In genomic region chr7:40332455-40332854, GRCm38 (mm10) we compare ENCODE assay signal across 11 mouse cellular contexts.
A peak's percentile ranks its signal among the peaks of the same experiment; 100 is the strongest.
DNase-seq lines count a peak whose midpoint lies in the region; ATAC-seq lines count a peak whose summit lies in the region.
"Had no signal": no experiment of that assay in that cellular context is flagged by ENCODE, and none has a peak within 500 bp of the region (broad histone marks: within the 10 kb centered on the region; RNA-seq: fewer than 3 reads in every experiment).

No protein-coding gene starts in this region.

- H3K9ac ChIP-seq in heart, embryonic 11.5 days (ENCODE audit: low read depth, low read length): no peak overlapping the region
- H3K9ac ChIP-seq in liver, embryonic 12.5 days: no peak overlapping the region
- H3K9ac ChIP-seq: embryonic facial prominence, embryonic 12.5 days; liver, embryonic 15.5 days had no signal

- H3K27me3 ChIP-seq in heart, embryonic 11.5 days (ENCODE audit: control insufficient read depth, insufficient read depth, low read length): no peaks in the 10 kb centered on the region
- no peaks in the 10 kb centered on the region for H3K27me3 ChIP-seq in embryonic facial prominence, embryonic 10.5 days (replicated peaks; ENCODE audit: low read depth, poor library complexity, severe bottlenecking)
- H3K27me3 ChIP-seq in liver, embryonic 12.5 days (replicated peaks): no peaks in the 10 kb centered on the region
- H3K27me3 ChIP-seq: CH12.LX; embryonic facial prominence, embryonic 12.5 days; liver, embryonic 15.5 days had no signal

- intact Hi-C loops in heart, postnatal 14 days (cut with DNase I): no loop called here

- H3K4me3 ChIP-seq in heart, embryonic 11.5 days (ENCODE audit: low read depth, low read length): no peak overlapping the region
- H3K4me3 ChIP-seq in embryonic facial prominence, embryonic 10.5 days: no peak overlapping the region
- no peak overlapping the region for H3K4me3 ChIP-seq in liver, embryonic 12.5 days
- H3K4me3 ChIP-seq: embryonic facial prominence, embryonic 12.5 days; liver, embryonic 15.5 days had no signal

- no peaks in the 10 kb centered on the region for H3K9me3 ChIP-seq in heart, embryonic 11.5 days (replicated peaks; ENCODE audit: control insufficient read depth, low read length)
- H3K9me3 ChIP-seq in embryonic facial prominence, embryonic 10.5 days: 0 out of 2 replicates have a peak, but pooled peaks cover 3% of the 10 kb centered on the region
- no peaks in the 10 kb centered on the region for H3K9me3 ChIP-seq in liver, embryonic 12.5 days (replicated peaks)
- H3K9me3 ChIP-seq: embryonic facial prominence, embryonic 12.5 days; liver, embryonic 15.5 days had no signal

- H3K36me3 ChIP-seq in heart, embryonic 11.5 days (ENCODE audit: control insufficient read depth, insufficient read depth, low read length): no peaks in the 10 kb centered on the region
- no peaks in the 10 kb centered on the region for H3K36me3 ChIP-seq in embryonic facial prominence, embryonic 10.5 days (replicated peaks)
- H3K36me3 ChIP-seq in liver, embryonic 12.5 days: no peaks in the 10 kb centered on the region
- H3K36me3 ChIP-seq: embryonic facial prominence, embryonic 12.5 days; liver, embryonic 15.5 days had no signal

- H3K4me2 ChIP-seq in heart, embryonic 11.5 days: no peak overlapping the region
- no peak overlapping the region for H3K4me2 ChIP-seq in liver, embryonic 12.5 days
- H3K4me2 ChIP-seq: embryonic facial prominence, embryonic 12.5 days; liver, embryonic 15.5 days had no signal

- no peak overlapping the region for H3K27ac ChIP-seq in heart, embryonic 11.5 days (ENCODE audit: low read depth, low read length)
- no peak overlapping the region for H3K27ac ChIP-seq in embryonic facial prominence, embryonic 10.5 days (replicated peaks)
- H3K27ac ChIP-seq in liver, embryonic 12.5 days: no peak overlapping the region
- H3K27ac ChIP-seq: embryonic facial prominence, embryonic 12.5 days; liver, embryonic 15.5 days had no signal

- no peaks in the 10 kb centered on the region for H3K4me1 ChIP-seq in heart, embryonic 11.5 days (ENCODE audit: control insufficient read depth, insufficient read depth, low read length)
- peaks cover 7% of the 10 kb centered on the region; the same call in 1 of the 2 replicates for H3K4me1 ChIP-seq in embryonic facial prominence, embryonic 10.5 days
- H3K4me1 ChIP-seq in liver, embryonic 12.5 days: no peaks in the 10 kb centered on the region
- H3K4me1 ChIP-seq: liver, embryonic 15.5 days had no signal

- ATAC-seq in heart, embryonic 11.5 days (replicated peaks; ENCODE audit: insufficient number of reproducible peaks, low FRiP score, low TSS enrichment): no peak
- no peak for ATAC-seq in liver, embryonic 12.5 days

- peak; percentile 7 to 26 for DNase-seq in heart, postnatal 14 days
- peak; percentile 36 for DNase-seq in embryonic facial prominence, embryonic 10.5 days (ENCODE audit: low spot score)
- DNase-seq in kidney, adult 8-10 months: peak; percentile 48 to 58
- DNase-seq in mesoderm, embryonic 11.5 days (ENCODE audit: low read depth, low spot score): peak; percentile 65
- DNase-seq in layer of hippocampus, postnatal 36 days: no peak
- DNase-seq: right cerebral cortex, postnatal 14 days had no signal

- 76% methylated on average over 4 of the region's 4 CpGs for WGBS in heart, embryonic 11.5 days (ENCODE audit: insufficient replicate concordance)
- WGBS in embryonic facial prominence, embryonic 10.5 days: 50% methylated on average over 4 of the region's 4 CpGs
- WGBS in liver, embryonic 12.5 days (ENCODE audit: insufficient replicate concordance): 72% methylated on average over 4 of the region's 4 CpGs

Comparison
In these comparisons a context has a peak if more than half of its experiments do, and no peak if none do; other contexts are left out.
1. DNase-seq: peak in heart, postnatal 14 days (2 of 2), embryonic facial prominence, embryonic 10.5 days (single experiment), kidney, adult 8-10 months (2 of 2) and mesoderm, embryonic 11.5 days (single experiment); none in layer of hippocampus, postnatal 36 days (0 of 2).